Mouse (Mus musculus) midbrain, embryonic 15.5 days (tissue): ENCODE measurements at regions not wholly inside any gene's neighbourhood (a gene's known extent, or its start where the extent isn't known, plus 50 kb on each side); places are given as distances from the start of the nearest gene placed in this dataset.
A peak's percentile ranks its signal among the peaks of the same experiment; 100 is the strongest.
"Not testable (repeated sequence)": the region's sequence is repeated elsewhere in the genome, so short reads cannot be mapped to it uniquely, and the experiment has no call there.

Experiments
- ATAC-seq: fragments of 200-750 bp; cut with Nextera tagmentation; replicated peaks from 2 replicates; pipeline ENCODE4 v1.8.0; 2017; ENCODE audit warnings: moderate TSS enrichment
- H3K27ac ChIP-seq: fragments of 300-500 bp; sonication (generic); 2 replicates; pipeline ENCODE4 v1.5.1; 2015; ENCODE audit warnings: mild to moderate bottlenecking, inconsistent platforms
- H3K27me3 ChIP-seq: fragments of 300-500 bp; sonication (generic); replicated peaks from 2 replicates; pipeline ENCODE4 v1.6.1; 2015; ENCODE audit warnings: inconsistent platforms
- H3K36me3 ChIP-seq: fragments of 300-500 bp; sonication (generic); replicated peaks from 2 replicates; pipeline ENCODE4 v1.6.1; 2015; ENCODE audit warnings: inconsistent platforms
- H3K4me1 ChIP-seq: fragments of 300-500 bp; sonication (generic); 2 replicates; pipeline ENCODE4 v1.6.1; 2015; ENCODE audit warnings: inconsistent platforms
- H3K4me2 ChIP-seq: fragments of 300-500 bp; sonication (generic); 2 replicates; pipeline ENCODE4 v1.6.1; 2015; ENCODE audit warnings: inconsistent platforms, mild to moderate bottlenecking, moderate library complexity
- H3K4me3 ChIP-seq: fragments of 300-500 bp; sonication (generic); 2 replicates; pipeline ENCODE4 v1.5.1; 2015; ENCODE audit warnings: mild to moderate bottlenecking, inconsistent platforms
- H3K9ac ChIP-seq: fragments of 300-500 bp; sonication (generic); 2 replicates; pipeline ENCODE4 v1.6.1; 2015; ENCODE audit warnings: mild to moderate bottlenecking, inconsistent platforms
- H3K9me3 ChIP-seq: fragments of 300-500 bp; sonication (generic); 2 replicates; pipeline ENCODE4 v1.6.1; 2016; ENCODE audit warnings: inconsistent platforms
- WGBS: fragments of 180-500 bp; shearing (Covaris S2); methylation state at CpG from one replicate; pipeline ENCODE4 v1.1.7; 2015; ENCODE audit warnings: mixed read lengths; 5-methylcytosine and 5-hydroxymethylcytosine counted together

GRCm38 (mm10) chr4:18620361-18620760 is 984.9 kb upstream of the Gm12353 start:
- Histone ChIP-seq H3K9ac (no peak overlapping the region), H3K36me3 (no peaks in the 10 kb centered on the region), H3K4me1 (no peaks in the 10 kb centered on the region), H3K27ac (no peak overlapping the region), H3K4me2 (no peak overlapping the region), H3K27me3 (no peaks in the 10 kb centered on the region), H3K4me3 (no peak overlapping the region), H3K9me3 (no peaks in the 10 kb centered on the region)
- ATAC-seq = no peak

GRCm38 (mm10) chr4:18639035-18639434 is 966.2 kb upstream of the Gm12353 start:
- no peaks in the 10 kb centered on the region for H3K27me3 ChIP-seq
- no peak overlapping the region for H3K9ac ChIP-seq
- H3K4me3 ChIP-seq = no peak overlapping the region
- H3K27ac ChIP-seq = no peak overlapping the region
- no peak for ATAC-seq
- no peaks in the 10 kb centered on the region for H3K9me3 ChIP-seq
- H3K4me1 ChIP-seq = no peaks in the 10 kb centered on the region
- no peaks in the 10 kb centered on the region for H3K36me3 ChIP-seq
- 92% methylated on average over 2 of the region's 2 CpGs for WGBS
- H3K4me2 ChIP-seq = no peak overlapping the region

- ATAC-seq = no peak
- H3K4me2 ChIP-seq = no peak overlapping the region
- no peaks in the 10 kb centered on the region for H3K4me1 ChIP-seq
- 43% methylated on average over 1 of the region's 1 CpGs for WGBS
- H3K4me3 ChIP-seq = no peak overlapping the region
- H3K27ac ChIP-seq = no peak overlapping the region
- H3K27me3 ChIP-seq = no peaks in the 10 kb centered on the region
- no peaks in the 10 kb centered on the region for H3K36me3 ChIP-seq
- H3K9ac ChIP-seq = no peak overlapping the region
- no peaks in the 10 kb centered on the region for H3K9me3 ChIP-seq
Measured at GRCm38 (mm10) chr4:18649153-18649552, 956.1 kb upstream of the Gm12353 start.

- H3K4me1 ChIP-seq = no peaks in the 10 kb centered on the region
- H3K4me2 ChIP-seq = no peak overlapping the region
- H3K9ac ChIP-seq = no peak overlapping the region
- no peak overlapping the region for H3K27ac ChIP-seq
- 50% methylated on average over 3 of the region's 3 CpGs for WGBS
- H3K27me3 ChIP-seq = no peaks in the 10 kb centered on the region
- H3K36me3 ChIP-seq = no peaks in the 10 kb centered on the region
- H3K9me3 ChIP-seq = no peaks in the 10 kb centered on the region
- H3K4me3 ChIP-seq = no peak overlapping the region
- peak; percentile 90 for ATAC-seq
Measured at GRCm38 (mm10) chr4:18685891-18686544, 919.2 kb upstream of the Gm12353 start.

- no peak overlapping the region for H3K4me2 ChIP-seq
- H3K27me3 ChIP-seq = no peaks in the 10 kb centered on the region
- H3K36me3 ChIP-seq = no peaks in the 10 kb centered on the region
- no peaks in the 10 kb centered on the region for H3K4me1 ChIP-seq
- H3K4me3 ChIP-seq = no peak overlapping the region
- H3K9ac ChIP-seq = no peak overlapping the region
- no peak overlapping the region for H3K27ac ChIP-seq
- H3K9me3 ChIP-seq = no peaks in the 10 kb centered on the region
- ATAC-seq = no peak
Measured at GRCm38 (mm10) chr4:18694076-18694475, 911.2 kb upstream of the Gm12353 start.

- 53% methylated on average over 3 of the region's 3 CpGs for WGBS
Measured at GRCm38 (mm10) chr4:18696246-18696645, 909.0 kb upstream of the Gm12353 start.

GRCm38 (mm10) chr4:18744241-18744640 is 861.0 kb upstream of the Gm12353 start:
- Histone ChIP-seq H3K27me3 (no peaks in the 10 kb centered on the region), H3K9ac (no peak overlapping the region), H3K9me3 (no peaks in the 10 kb centered on the region), H3K4me3 (no peak overlapping the region), H3K4me1 (no peaks in the 10 kb centered on the region), H3K36me3 (no peaks in the 10 kb centered on the region), H3K27ac (no peak overlapping the region), H3K4me2 (no peak overlapping the region)
- ATAC-seq = no peak
- WGBS = 95% methylated on average over 3 of the region's 3 CpGs

More at GRCm38 (mm10) chr4:18696246-18696645, 909.0 kb upstream of the Gm12353 start:
- no peaks in the 10 kb centered on the region for H3K9me3 ChIP-seq
- H3K4me3 ChIP-seq = no peak overlapping the region
- H3K4me2 ChIP-seq = no peak overlapping the region
- H3K36me3 ChIP-seq = no peaks in the 10 kb centered on the region
- H3K9ac ChIP-seq = no peak overlapping the region
- no peaks in the 10 kb centered on the region for H3K4me1 ChIP-seq
- no peaks in the 10 kb centered on the region for H3K27me3 ChIP-seq
- ATAC-seq = no peak
- no peak overlapping the region for H3K27ac ChIP-seq

- Histone ChIP-seq H3K4me1 (no peaks in the 10 kb centered on the region), H3K4me3 (no peak overlapping the region), H3K9ac (no peak overlapping the region), H3K4me2 (no peak overlapping the region), H3K9me3 (no peaks in the 10 kb centered on the region), H3K27me3 (no peaks in the 10 kb centered on the region), H3K36me3 (no peaks in the 10 kb centered on the region), H3K27ac (no peak overlapping the region)
- peak; percentile 54; the same call in 1 of the 2 replicates for ATAC-seq
Measured at GRCm38 (mm10) chr4:18788398-18788797, 816.9 kb upstream of the Gm12353 start.

GRCm38 (mm10) chr4:18795740-18796394 is 809.4 kb upstream of the Gm12353 start:
- no peaks in the 10 kb centered on the region for H3K36me3 ChIP-seq
- H3K9me3 ChIP-seq = no peaks in the 10 kb centered on the region
- no peak overlapping the region for H3K9ac ChIP-seq
- no peak overlapping the region for H3K4me3 ChIP-seq
- ATAC-seq = no peak
- H3K27ac ChIP-seq = no peak overlapping the region
- H3K4me1 ChIP-seq = no peaks in the 10 kb centered on the region
- H3K27me3 ChIP-seq = no peaks in the 10 kb centered on the region
- 80% methylated on average over 2 of the region's 2 CpGs for WGBS
- no peak overlapping the region for H3K4me2 ChIP-seq

GRCm38 (mm10) chr4:18796395-18796740 is 808.9 kb upstream of the Gm12353 start:
- 77% methylated on average over 2 of the region's 2 CpGs for WGBS
- ATAC-seq = no peak

GRCm38 (mm10) chr4:18803109-18803508 is 802.1 kb upstream of the Gm12353 start:
- H3K4me3 ChIP-seq, H3K4me1 ChIP-seq, H3K27me3 ChIP-seq, H3K27ac ChIP-seq, H3K36me3 ChIP-seq, ATAC-seq, H3K4me2 ChIP-seq, H3K9me3 ChIP-seq, H3K9ac ChIP-seq: not testable (repeated sequence)
- 93% methylated on average over 5 of the region's 5 CpGs for WGBS

More at GRCm38 (mm10) chr4:18796395-18796740, 808.9 kb upstream of the Gm12353 start:
- no peaks in the 10 kb centered on the region for H3K9me3 ChIP-seq
- no peak overlapping the region for H3K27ac ChIP-seq
- H3K4me1 ChIP-seq = no peaks in the 10 kb centered on the region
- H3K4me3 ChIP-seq = no peak overlapping the region
- no peaks in the 10 kb centered on the region for H3K27me3 ChIP-seq
- no peak overlapping the region for H3K9ac ChIP-seq
- H3K4me2 ChIP-seq = no peak overlapping the region
- no peaks in the 10 kb centered on the region for H3K36me3 ChIP-seq
